Mouse (Mus musculus) E14TG2a.4 (cell line): ENCODE measurements around the gene Gmds.

Experiments
- CTCF ChIP-seq: conservative IDR thresholded peaks from 2 replicates; pipeline ENCODE4 v1.5.1; 2014; ENCODE audit warnings: low read length
- NANOG ChIP-seq: IDR thresholded peaks from 2 replicates; pipeline ENCODE4 v1.6.1; 2014; ENCODE audit warnings: borderline replicate concordance, low read length, mixed read lengths
- POU5F1 ChIP-seq: IDR thresholded peaks from 2 replicates; pipeline ENCODE4 v1.6.1; 2014; ENCODE audit warnings: low read length, borderline replicate concordance

- TF ChIP-seq CTCF (no peak), NANOG (no peak), POU5F1 (no peak)
Observed at GRCm38 (mm10) chr13:32231956-32232355, 106.6 kb downstream of the Gmds start.
